Mouse (Mus musculus): ENCODE measurements around the gene Slc29a4.

Gene Slc29a4

DNA sequence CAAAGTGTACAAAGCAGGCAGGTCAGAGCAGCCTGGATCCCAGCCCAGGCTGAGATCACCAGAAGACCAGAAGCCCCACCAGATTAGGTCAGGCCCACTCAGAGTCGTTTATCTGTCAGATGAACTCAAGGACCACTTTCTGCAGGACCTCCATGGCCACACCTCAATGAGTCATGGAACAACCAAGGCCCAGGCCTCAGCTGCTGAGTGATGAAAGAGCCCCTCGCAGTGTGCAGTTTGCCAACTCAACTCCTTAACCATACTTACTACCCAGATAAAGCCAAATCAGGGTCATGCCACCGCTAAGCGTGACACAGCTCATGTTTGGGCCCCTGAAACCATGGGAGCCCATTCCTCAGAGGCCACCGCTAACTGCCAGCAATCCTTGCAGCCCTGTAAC, 15.4 kb downstream of the Slc29a4 start:
- no peak for DNase-seq (ENCODE audit: low read depth, low spot score)

DNA sequence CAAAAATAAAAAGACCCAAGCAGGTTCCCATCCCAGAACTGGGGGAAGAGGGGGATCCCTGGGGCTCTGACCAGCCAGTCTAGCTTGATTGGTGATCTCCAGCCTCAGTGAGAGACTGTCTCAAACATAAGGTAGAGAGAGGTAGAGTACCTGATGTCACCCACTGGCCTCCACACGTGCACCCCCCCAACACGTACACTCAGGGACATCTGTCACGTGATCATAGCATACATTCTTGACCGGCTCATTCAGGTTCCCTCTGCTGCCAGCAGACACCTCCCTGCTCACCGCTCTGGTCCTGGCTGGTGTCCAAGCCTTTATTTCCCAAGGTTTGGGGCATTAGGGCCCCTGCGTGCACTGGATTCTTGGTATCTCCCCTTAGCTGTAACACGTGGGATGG, 17.1 kb downstream of the Slc29a4 start:
- DNase-seq (ENCODE audit: low read depth, low spot score), result no peak
- Histone ChIP-seq H3K27me3 (ENCODE audit: control insufficient read depth, insufficient read depth, low read length, poor library complexity, severe bottlenecking) (no peaks in the 10 kb centered on the region; the same call in 1 of the 2 replicates), H3K36me3 (ENCODE audit: control insufficient read depth, insufficient read depth, low read length, poor library complexity, severe bottlenecking) (no peaks in the 10 kb centered on the region)

More for the DNA sequence above, 15.4 kb downstream of the Slc29a4 start:
- Histone ChIP-seq H3K36me3 (ENCODE audit: control insufficient read depth, insufficient read depth, low read length, poor library complexity, severe bottlenecking) (no peaks in the 10 kb centered on the region), H3K27me3 (ENCODE audit: control insufficient read depth, insufficient read depth, low read length, poor library complexity, severe bottlenecking) (no peaks in the 10 kb centered on the region; the same call in 1 of the 2 replicates)

DNA sequence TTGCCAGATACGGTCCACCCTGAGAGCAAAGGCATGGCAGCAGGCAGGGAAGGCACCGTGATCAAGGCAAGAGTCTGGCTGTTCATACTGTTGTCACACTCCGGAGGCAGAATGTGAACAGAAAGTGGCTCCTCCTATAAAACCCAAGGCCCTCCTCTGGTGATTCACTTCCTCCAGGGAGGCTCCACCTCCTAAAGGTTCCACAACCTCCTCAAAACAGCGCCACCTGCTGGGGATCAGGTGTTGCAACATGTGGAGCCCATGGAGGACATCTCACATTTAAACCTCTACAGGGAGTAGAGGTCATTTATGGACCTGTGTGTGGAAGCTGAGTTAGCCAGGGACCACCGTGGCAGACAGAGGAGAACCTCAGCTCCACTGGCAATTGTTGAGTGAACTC, 20.1 kb downstream of the Slc29a4 start:
- no peaks in the 10 kb centered on the region for H3K36me3 ChIP-seq (ENCODE audit: control insufficient read depth, insufficient read depth, low read length, poor library complexity, severe bottlenecking)
- DNase-seq (ENCODE audit: low read depth, low spot score), result no peak
- H3K27me3 ChIP-seq (ENCODE audit: control insufficient read depth, insufficient read depth, low read length, poor library complexity, severe bottlenecking), result no peaks in the 10 kb centered on the region; the same call in 1 of the 2 replicates

DNA sequence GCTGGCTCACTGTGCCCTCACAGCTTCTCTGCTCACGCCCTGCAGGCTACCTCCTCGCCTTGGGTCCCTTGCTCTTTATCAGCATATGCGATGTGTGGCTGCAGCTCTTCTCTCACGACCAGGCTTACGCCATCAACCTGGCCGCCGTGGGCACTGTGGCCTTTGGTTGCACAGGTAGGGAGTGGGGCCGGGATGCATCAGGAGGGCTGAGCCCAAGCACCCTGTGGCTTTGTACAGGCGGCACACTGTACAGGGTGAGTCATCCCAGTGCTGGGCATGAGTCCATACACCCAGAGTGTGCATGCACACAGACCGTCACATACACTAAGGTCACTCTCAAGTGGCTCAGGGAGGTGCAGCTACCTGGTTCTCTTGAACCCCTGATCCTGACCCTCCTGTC, 21.7 kb downstream of the Slc29a4 start:
- no peaks in the 10 kb centered on the region; the same call in 1 of the 2 replicates for H3K27me3 ChIP-seq (ENCODE audit: control insufficient read depth, insufficient read depth, low read length, poor library complexity, severe bottlenecking)
- no peak for DNase-seq (ENCODE audit: low read depth, low spot score)
- H3K36me3 ChIP-seq (ENCODE audit: control insufficient read depth, insufficient read depth, low read length, poor library complexity, severe bottlenecking), result no peaks in the 10 kb centered on the region

DNA sequence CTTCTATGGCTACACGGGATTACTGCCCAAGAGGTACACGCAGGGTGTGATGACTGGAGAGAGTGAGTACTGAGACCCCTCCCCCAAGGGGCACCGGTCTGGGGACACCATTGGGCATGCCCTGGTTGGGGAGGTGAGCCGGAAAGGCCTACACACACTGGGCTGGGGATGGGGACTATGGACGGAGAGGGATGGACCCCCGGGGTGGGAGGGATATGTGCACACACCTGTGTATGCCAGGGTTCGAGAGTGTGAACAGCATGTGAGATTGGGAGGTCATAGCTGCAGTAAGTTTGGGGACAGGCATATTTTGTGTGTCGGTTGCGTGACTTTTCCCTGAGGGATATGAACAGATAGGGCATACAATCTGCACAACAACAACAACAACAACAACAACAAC, 22.7 kb downstream of the Slc29a4 start:
- H3K36me3 ChIP-seq (ENCODE audit: control insufficient read depth, insufficient read depth, low read length, poor library complexity, severe bottlenecking), result no peaks in the 10 kb centered on the region
- no peak for DNase-seq (ENCODE audit: low read depth, low spot score)
- H3K27me3 ChIP-seq (ENCODE audit: control insufficient read depth, insufficient read depth, low read length, poor library complexity, severe bottlenecking), result no peaks in the 10 kb centered on the region; the same call in 1 of the 2 replicates

DNA sequence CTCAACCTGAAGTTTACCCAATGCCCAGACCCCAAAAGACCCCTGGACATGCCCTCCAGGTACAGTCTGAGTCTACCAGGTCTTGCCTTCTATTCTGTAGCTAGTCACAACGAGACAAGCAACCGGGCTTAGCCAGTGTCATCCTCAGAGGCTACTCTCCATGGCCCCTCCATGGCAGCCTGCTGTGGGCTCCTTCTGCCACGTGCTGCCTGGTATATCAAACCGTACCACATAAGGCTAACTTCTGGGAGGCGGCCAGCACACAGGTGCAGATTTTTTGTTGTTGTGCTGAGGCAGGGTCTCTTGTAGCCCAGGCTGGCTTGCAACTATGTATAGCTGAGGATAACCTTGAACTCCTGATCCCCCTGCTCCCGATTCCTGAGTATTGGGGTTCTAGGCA, 23.7 kb downstream of the Slc29a4 start:
- no peak for DNase-seq (ENCODE audit: low read depth, low spot score)
- Histone ChIP-seq H3K36me3 (ENCODE audit: control insufficient read depth, insufficient read depth, low read length, poor library complexity, severe bottlenecking) (no peaks in the 10 kb centered on the region), H3K27me3 (ENCODE audit: control insufficient read depth, insufficient read depth, low read length, poor library complexity, severe bottlenecking) (no peaks in the 10 kb centered on the region; the same call in 1 of the 2 replicates)

DNA sequence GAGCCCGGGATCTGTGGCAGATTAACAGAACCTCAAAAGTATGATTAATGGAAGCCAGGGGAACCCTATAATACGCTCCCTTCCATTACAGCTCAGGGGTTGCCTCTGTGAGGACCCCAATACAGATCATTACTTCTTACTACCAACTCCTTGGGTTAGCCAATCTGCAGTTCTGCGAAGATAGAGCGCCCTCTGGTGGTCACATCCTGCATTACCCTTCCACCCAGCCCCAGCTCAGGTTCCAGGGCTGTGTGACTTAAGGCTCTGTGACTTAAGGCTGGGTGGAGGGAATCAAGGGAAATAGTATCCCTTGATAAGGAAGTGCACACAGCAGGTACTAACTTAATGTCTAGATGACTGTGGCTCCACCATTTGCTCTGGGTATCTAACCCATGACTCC, 25.7 kb downstream of the Slc29a4 start:
- DNase-seq (ENCODE audit: low read depth, low spot score), result peak; percentile 82
- Histone ChIP-seq H3K27me3 (ENCODE audit: control insufficient read depth, insufficient read depth, low read length, poor library complexity, severe bottlenecking) (no peaks in the 10 kb centered on the region), H3K36me3 (ENCODE audit: control insufficient read depth, insufficient read depth, low read length, poor library complexity, severe bottlenecking) (no peaks in the 10 kb centered on the region)

DNA sequence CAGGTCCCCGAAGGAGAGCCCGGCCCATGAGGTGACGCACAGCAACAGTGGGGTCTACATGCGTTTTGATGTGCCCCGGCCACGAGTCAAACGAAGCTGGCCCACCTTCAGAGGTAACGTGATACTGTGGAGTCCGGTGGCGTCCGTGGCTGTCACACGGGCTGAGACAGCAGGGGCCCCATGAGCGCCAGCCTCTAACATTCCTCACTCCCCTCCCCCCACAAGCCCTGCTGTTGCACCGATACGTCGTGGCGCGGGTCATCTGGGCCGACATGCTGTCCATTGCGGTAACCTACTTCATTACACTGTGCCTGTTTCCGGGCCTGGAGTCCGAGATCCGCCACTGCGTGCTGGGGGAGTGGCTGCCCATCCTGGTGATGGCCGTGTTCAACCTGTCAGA, 26.2 kb downstream of the Slc29a4 start:
- no peak for DNase-seq (ENCODE audit: low read depth, low spot score)
- H3K36me3 ChIP-seq (ENCODE audit: control insufficient read depth, insufficient read depth, low read length, poor library complexity, severe bottlenecking), result no peaks in the 10 kb centered on the region
- no peaks in the 10 kb centered on the region for H3K27me3 ChIP-seq (ENCODE audit: control insufficient read depth, insufficient read depth, low read length, poor library complexity, severe bottlenecking)

DNA sequence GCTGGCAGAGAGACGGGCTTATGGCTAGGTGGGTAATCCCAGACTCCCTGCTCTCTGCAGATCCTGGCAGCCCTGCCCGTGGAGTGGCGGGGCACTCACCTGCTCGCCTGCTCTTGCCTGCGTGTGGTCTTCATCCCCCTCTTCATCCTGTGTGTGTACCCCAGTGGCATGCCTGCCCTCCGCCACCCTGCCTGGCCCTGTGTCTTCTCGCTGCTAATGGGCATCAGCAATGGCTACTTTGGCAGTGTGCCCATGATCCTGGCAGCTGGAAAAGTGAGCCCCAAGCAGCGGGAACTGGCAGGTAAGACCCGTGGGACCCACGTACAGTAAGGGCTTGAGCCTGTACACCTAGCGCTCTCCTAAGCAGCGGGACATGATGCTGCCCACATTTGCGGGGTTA, 27.6 kb downstream of the Slc29a4 start:
- no peaks in the 10 kb centered on the region for H3K27me3 ChIP-seq (ENCODE audit: control insufficient read depth, insufficient read depth, low read length, poor library complexity, severe bottlenecking)
- H3K36me3 ChIP-seq (ENCODE audit: control insufficient read depth, insufficient read depth, low read length, poor library complexity, severe bottlenecking), result no peaks in the 10 kb centered on the region
- no peak for DNase-seq (ENCODE audit: low read depth, low spot score)

DNA sequence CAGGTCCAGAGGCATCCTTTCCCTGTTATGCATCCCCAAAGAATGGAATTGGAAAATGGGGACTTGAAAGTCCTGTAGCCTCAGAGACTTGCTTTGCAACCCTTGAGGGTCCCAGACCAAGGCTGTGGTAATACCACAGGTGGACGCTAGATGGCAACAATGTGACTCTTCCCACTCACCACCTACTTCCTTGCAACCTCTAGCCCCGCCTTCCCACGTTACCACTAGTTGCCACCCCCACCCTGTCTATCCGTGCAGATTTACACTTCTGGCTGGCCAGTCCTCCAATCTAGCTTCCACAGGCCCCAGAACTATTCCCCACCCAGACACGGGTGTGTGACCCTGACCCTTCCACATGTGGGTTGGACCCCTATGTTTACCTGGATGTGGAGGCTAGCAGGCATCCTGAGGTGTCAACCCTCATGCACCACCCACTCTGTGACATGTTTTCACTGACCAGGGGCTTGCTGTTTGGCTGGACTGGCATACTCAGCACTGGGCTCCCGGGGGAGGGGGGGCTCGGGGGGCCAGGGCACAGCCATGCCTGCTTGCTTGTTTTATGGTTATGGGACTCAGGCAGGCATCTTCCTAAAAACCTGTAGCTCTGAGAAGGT, 31.3 kb downstream of the Slc29a4 start:
- H3K27me3 ChIP-seq (ENCODE audit: control insufficient read depth, insufficient read depth, low read length, poor library complexity, severe bottlenecking), result no peaks in the 10 kb centered on the region
- peak; percentile 85 for DNase-seq (ENCODE audit: low read depth, low spot score)
- 0 out of 2 replicates have a peak, but pooled peaks cover 2% of the 10 kb centered on the region for H3K36me3 ChIP-seq (ENCODE audit: control insufficient read depth, insufficient read depth, low read length, poor library complexity, severe bottlenecking)

DNA sequence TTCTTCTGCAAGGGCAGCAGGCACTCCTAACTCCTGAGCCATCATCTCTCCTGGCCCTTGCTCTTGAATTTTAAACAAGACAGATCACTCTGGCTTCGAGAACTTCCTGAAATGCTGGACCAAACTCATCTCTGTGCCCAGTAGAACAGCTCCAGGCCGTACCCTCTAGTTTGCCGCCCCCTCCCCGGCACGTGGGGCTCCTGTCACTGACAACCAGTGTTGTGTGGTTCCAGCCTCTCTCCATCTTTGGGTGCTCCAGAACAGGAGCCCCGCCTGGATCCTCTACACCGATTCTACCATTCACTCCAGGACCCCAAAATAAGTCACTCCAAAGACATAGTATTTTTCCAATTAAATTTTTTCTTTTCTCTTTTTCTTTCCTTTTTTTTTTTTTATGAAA, 32.0 kb downstream of the Slc29a4 start:
- 0 out of 2 replicates have a peak, but pooled peaks cover 2% of the 10 kb centered on the region for H3K36me3 ChIP-seq (ENCODE audit: control insufficient read depth, insufficient read depth, low read length, poor library complexity, severe bottlenecking)

DNA sequence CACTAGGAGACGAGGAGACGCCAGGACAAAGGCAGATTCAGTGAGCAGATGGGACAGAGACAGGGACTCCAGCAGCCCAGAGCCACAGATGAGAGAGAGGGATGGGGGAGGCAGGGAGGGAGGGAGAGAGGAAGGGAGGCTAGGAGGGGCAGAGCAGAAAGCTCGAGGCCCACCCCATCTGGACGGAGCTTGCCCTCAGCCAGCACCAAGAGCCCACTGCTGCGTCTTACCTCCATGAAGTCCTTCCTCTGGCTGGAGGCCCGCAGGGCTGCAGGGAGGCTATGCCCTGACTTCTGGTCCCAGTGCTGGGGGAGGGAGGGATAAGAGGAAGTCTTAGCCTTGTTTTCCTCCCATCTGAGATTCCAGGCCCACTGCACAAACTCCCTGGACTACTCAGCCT, 34.4 kb downstream of the Slc29a4 start:
- Histone ChIP-seq H3K36me3 (ENCODE audit: control insufficient read depth, insufficient read depth, low read length, poor library complexity, severe bottlenecking) (peaks cover 5% of the 10 kb centered on the region; the same call in 1 of the 2 replicates), H3K27me3 (ENCODE audit: control insufficient read depth, insufficient read depth, low read length, poor library complexity, severe bottlenecking) (no peaks in the 10 kb centered on the region)
- DNase-seq (ENCODE audit: low read depth, low spot score), result no peak

More for the DNA sequence above, 32.0 kb downstream of the Slc29a4 start:
- DNase-seq (ENCODE audit: low read depth, low spot score), result no peak
- no peaks in the 10 kb centered on the region for H3K27me3 ChIP-seq (ENCODE audit: control insufficient read depth, insufficient read depth, low read length, poor library complexity, severe bottlenecking)

DNA sequence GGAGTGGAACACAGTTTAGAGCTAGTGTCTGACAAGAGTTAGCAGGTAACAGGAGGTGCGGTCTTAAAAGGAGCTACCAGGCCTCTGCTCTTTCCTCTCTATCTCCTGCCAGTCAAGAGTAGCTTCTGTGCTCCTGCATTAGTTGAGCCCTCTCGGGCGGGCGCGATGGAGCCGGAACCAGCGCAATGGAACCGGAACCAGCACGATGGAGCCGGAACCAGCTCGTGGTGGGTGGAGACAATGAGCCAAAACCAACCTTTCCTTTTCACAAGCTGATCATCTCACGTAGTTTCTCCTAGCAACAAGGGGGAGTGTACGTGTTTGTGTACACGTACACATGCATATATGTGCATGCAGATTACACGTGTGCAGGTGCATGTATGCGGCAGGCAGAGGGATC, 36.0 kb downstream of the Slc29a4 start:
- no peak for DNase-seq (ENCODE audit: low read depth, low spot score)
- Histone ChIP-seq H3K27me3 (ENCODE audit: control insufficient read depth, insufficient read depth, low read length, poor library complexity, severe bottlenecking) (no peaks in the 10 kb centered on the region), H3K36me3 (ENCODE audit: control insufficient read depth, insufficient read depth, low read length, poor library complexity, severe bottlenecking) (peaks cover 8% of the 10 kb centered on the region)

DNA sequence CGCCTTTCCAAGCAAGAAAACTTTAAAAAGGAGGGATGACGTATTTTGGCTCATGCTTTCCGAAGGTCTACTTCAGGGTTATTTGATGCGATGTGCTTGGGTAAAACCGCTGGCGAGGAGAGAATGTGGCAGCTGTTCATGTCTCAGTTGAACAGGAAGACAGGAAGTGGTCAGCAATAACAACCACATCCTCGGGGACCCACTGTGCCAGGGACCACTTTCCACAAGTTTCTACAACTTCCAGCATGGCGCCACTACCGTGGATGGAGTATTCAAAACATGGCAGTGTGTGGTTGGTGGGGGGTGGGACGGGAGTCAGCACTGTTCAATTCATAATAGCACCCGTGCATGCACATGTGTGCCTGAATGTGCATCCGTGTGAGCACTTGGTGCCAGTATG, 38.0 kb downstream of the Slc29a4 start:
- Histone ChIP-seq H3K27me3 (ENCODE audit: control insufficient read depth, insufficient read depth, low read length, poor library complexity, severe bottlenecking) (no peaks in the 10 kb centered on the region), H3K36me3 (ENCODE audit: control insufficient read depth, insufficient read depth, low read length, poor library complexity, severe bottlenecking) (peaks cover 8% of the 10 kb centered on the region)
- DNase-seq (ENCODE audit: low read depth, low spot score), result no peak

DNA sequence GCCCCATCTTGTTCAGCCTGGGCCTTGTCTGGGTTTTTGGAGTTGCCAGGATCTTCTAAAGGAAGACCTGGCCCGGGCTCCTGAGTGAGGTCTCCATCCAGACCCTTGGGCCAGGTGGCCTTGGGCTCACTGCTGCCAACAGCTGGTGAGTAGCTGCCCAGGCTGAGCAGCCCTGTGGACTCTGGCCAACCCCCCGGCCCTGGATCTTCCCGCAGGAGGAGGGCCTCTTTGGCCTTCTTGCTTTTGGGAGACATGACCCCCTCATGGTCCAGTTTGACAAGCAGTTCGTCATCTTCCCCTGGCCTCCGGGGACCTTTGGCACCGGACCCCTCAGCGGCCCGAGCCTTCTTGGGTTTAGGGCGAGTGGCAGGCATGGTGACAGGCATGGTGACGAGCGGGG, 39.6 kb downstream of the Slc29a4 start:
- H3K27me3 ChIP-seq (ENCODE audit: control insufficient read depth, insufficient read depth, low read length, poor library complexity, severe bottlenecking), result no peaks in the 10 kb centered on the region
- H3K36me3 ChIP-seq (ENCODE audit: control insufficient read depth, insufficient read depth, low read length, poor library complexity, severe bottlenecking), result peaks cover 8% of the 10 kb centered on the region
- no peak for DNase-seq (ENCODE audit: low read depth, low spot score)

DNA sequence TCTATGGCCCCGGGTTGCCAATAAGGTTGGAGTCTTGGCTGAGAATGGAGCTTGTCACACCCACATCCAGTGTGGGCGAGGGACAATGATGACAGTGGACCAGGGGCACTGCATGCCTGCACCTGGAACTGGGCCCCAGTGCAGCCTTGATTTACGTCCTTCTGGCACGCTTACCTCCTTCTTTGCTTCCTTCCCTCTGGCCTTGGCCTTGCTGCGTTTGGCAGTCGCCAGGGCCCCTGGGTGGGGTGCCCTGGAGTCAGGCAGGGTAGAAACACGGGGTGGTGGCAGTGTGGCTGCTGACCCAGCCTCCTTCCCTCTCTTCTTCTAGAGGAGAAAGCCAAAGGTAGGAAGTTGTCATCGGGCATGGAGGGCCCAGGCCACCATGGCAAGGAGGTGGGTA, 47.6 kb downstream of the Slc29a4 start:
- no peak for DNase-seq (ENCODE audit: low read depth, low spot score)
- Histone ChIP-seq H3K27me3 (ENCODE audit: control insufficient read depth, insufficient read depth, low read length, poor library complexity, severe bottlenecking) (no peaks in the 10 kb centered on the region), H3K36me3 (ENCODE audit: control insufficient read depth, insufficient read depth, low read length, poor library complexity, severe bottlenecking) (peaks cover 2% of the 10 kb centered on the region)
